In the genomic region with DNA sequence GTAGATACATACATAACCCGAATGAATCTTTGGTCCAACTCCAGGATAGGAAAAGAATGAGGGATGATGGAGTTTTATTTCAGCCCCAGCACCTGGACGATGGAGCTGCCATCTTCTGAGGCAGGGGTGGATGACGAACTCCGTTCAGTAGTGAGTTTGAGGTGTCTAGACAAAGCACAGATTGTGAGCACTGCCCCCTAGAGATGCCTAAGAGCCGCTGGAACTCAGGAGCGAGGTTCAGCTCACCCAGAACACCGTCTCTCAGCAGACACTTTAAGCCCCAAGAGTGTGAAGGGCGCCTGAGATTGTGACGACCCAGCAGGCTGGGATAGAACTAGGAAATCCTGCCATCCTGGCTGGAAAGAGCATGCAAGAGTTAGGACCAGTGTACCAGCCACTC, we compare ENCODE assay signal across 17 mouse cellular contexts. TPM values are rescaled to one million over a fixed set of nuclear protein-coding genes. Genes with fewer than 3 reads are reported as not detected.
DNase-seq lines count a peak whose midpoint lies in the region; ATAC-seq and TF ChIP-seq lines count a peak whose summit lies in the region.
"Had no signal": no experiment of that assay in that cellular context is flagged by ENCODE, and none has a peak within 500 bp of the region (broad histone marks: within the 10 kb centered on the region; RNA-seq: fewer than 3 reads in every experiment).

No protein-coding gene starts in this region.

- H3K27me3 ChIP-seq in intestine, postnatal 0 days (replicated peaks; ENCODE audit: control insufficient read depth, insufficient read depth, low read length): no peaks in the 10 kb centered on the region
- no peaks in the 10 kb centered on the region for H3K27me3 ChIP-seq in intestine, embryonic 15.5 days (replicated peaks)
- H3K27me3 ChIP-seq in midbrain, embryonic 12.5 days: 0 out of 2 replicates have a peak, but pooled peaks cover under 1% of the 10 kb centered on the region
- H3K27me3 ChIP-seq in midbrain, embryonic 11.5 days (ENCODE audit: control insufficient read depth, insufficient read depth, low read length): no peaks in the 10 kb centered on the region
- H3K27me3 ChIP-seq in midbrain, postnatal 0 days (ENCODE audit: insufficient read depth, low read length): no peaks in the 10 kb centered on the region
- H3K27me3 ChIP-seq: stomach, embryonic 15.5 days had no signal

- TF ChIP-seq CTCF in intestine, postnatal 0 days (IDR thresholded peaks at IDR 0.05; ENCODE audit: low read depth): peak; percentile 47
- peak; percentile 50 for TF ChIP-seq CTCF in midbrain, postnatal 0 days (IDR thresholded peaks at IDR 0.05)

- no peak overlapping the region for H3K4me2 ChIP-seq in intestine, postnatal 0 days (replicated peaks; ENCODE audit: low read depth)
- H3K4me2 ChIP-seq in intestine, embryonic 15.5 days (replicated peaks): no peak overlapping the region
- H3K4me2 ChIP-seq in midbrain, embryonic 12.5 days (replicated peaks): no peak overlapping the region
- no peak overlapping the region for H3K4me2 ChIP-seq in midbrain, embryonic 11.5 days
- H3K4me2 ChIP-seq in midbrain, postnatal 0 days (ENCODE audit: low read depth, low read length, poor library complexity, severe bottlenecking): no peak overlapping the region
- H3K4me2 ChIP-seq: heart, embryonic 11.5 days; stomach, embryonic 15.5 days had no signal

- H3K27ac ChIP-seq in intestine, postnatal 0 days (ENCODE audit: low read depth, low read length): no peak overlapping the region
- no peak overlapping the region for H3K27ac ChIP-seq in intestine, embryonic 15.5 days
- 0 out of 2 replicates have a peak overlapping the region, but pooled peaks have one; percentile 2 for H3K27ac ChIP-seq in midbrain, embryonic 12.5 days (replicated peaks)
- H3K27ac ChIP-seq in midbrain, embryonic 11.5 days (ENCODE audit: low read depth, low read length): no peak overlapping the region
- no peak overlapping the region for H3K27ac ChIP-seq in midbrain, postnatal 0 days (ENCODE audit: low read depth, low read length)
- H3K27ac ChIP-seq: stomach, embryonic 15.5 days had no signal

- no peak for ATAC-seq in intestine, postnatal 0 days
- no peak for ATAC-seq in intestine, embryonic 15.5 days
- ATAC-seq in midbrain, embryonic 12.5 days (ENCODE audit: low FRiP score, low read depth): no peak
- ATAC-seq in midbrain, embryonic 11.5 days (ENCODE audit: low FRiP score): no peak
- ATAC-seq in midbrain, postnatal 0 days (ENCODE audit: low FRiP score): no peak

- 50% methylated on average over 9 of the region's 9 CpGs for WGBS in intestine, postnatal 0 days
- WGBS in intestine, embryonic 15.5 days: 49% methylated on average over 9 of the region's 9 CpGs
- WGBS in midbrain, embryonic 12.5 days: 30% methylated on average over 9 of the region's 9 CpGs
- WGBS in midbrain, embryonic 11.5 days: 39% methylated on average over 9 of the region's 9 CpGs
- WGBS in midbrain, postnatal 0 days: 33% methylated on average over 9 of the region's 9 CpGs

- peak; percentile 32 for DNase-seq in cerebellum, adult 9-11 months
- DNase-seq in cerebellum, adult 18-20 months: no peak
- DNase-seq in midbrain, embryonic 11.5 days (ENCODE audit: low spot score, missing footprints): no peak
- DNase-seq in midbrain, postnatal 0 days (ENCODE audit: low spot score): peak; percentile 37
- no peak for DNase-seq in left cerebral cortex, adult 9 months (ENCODE audit: low spot score in 2 of 2)
- DNase-seq: adrenal gland, postnatal 14 days; cerebellum, postnatal 14 days; kidney, postnatal 4 days; right cerebral cortex, postnatal 4 days; thymus, postnatal 4 days had no signal

- no peak overlapping the region for H3K9ac ChIP-seq in intestine, postnatal 0 days (ENCODE audit: low read depth, low read length)
- no peak overlapping the region for H3K9ac ChIP-seq in intestine, embryonic 15.5 days
- H3K9ac ChIP-seq in midbrain, embryonic 12.5 days (replicated peaks): no peak overlapping the region
- H3K9ac ChIP-seq in midbrain, embryonic 11.5 days (ENCODE audit: low read length): no peak overlapping the region
- 0 out of 2 replicates have a peak overlapping the region, but pooled peaks have one; percentile 9 for H3K9ac ChIP-seq in midbrain, postnatal 0 days (replicated peaks; ENCODE audit: low read length, poor library complexity, severe bottlenecking)
- H3K9ac ChIP-seq: stomach, embryonic 15.5 days had no signal

- no peaks in the 10 kb centered on the region for H3K4me1 ChIP-seq in intestine, postnatal 0 days (replicated peaks; ENCODE audit: control insufficient read depth, insufficient read depth, low read length)
- peaks cover 21% of the 10 kb centered on the region for H3K4me1 ChIP-seq in intestine, embryonic 15.5 days (replicated peaks)
- H3K4me1 ChIP-seq in midbrain, embryonic 12.5 days: peaks cover 26% of the 10 kb centered on the region
- H3K4me1 ChIP-seq in midbrain, embryonic 11.5 days (ENCODE audit: control insufficient read depth, insufficient read depth, low read length): peaks cover 11% of the 10 kb centered on the region
- H3K4me1 ChIP-seq in midbrain, postnatal 0 days (ENCODE audit: insufficient read depth, low read length): peaks cover 6% of the 10 kb centered on the region

- H3K36me3 ChIP-seq in intestine, postnatal 0 days (ENCODE audit: control insufficient read depth, insufficient read depth): peaks cover 10% of the 10 kb centered on the region; the same call in 1 of the 2 replicates
- H3K36me3 ChIP-seq in intestine, embryonic 15.5 days: no peaks in the 10 kb centered on the region
- peaks cover 9% of the 10 kb centered on the region; the same call in 1 of the 2 replicates for H3K36me3 ChIP-seq in midbrain, embryonic 12.5 days
- no peaks in the 10 kb centered on the region for H3K36me3 ChIP-seq in midbrain, embryonic 11.5 days (ENCODE audit: control insufficient read depth, insufficient read depth, low read length)
- H3K36me3 ChIP-seq in midbrain, postnatal 0 days (ENCODE audit: insufficient read depth, low read length): peaks cover 6% of the 10 kb centered on the region; the same call in 1 of the 2 replicates
- H3K36me3 ChIP-seq: stomach, embryonic 15.5 days had no signal

- H3K4me3 ChIP-seq in intestine, postnatal 0 days (ENCODE audit: low read depth, low read length): no peak overlapping the region
- H3K4me3 ChIP-seq in intestine, embryonic 15.5 days (replicated peaks): no peak overlapping the region
- H3K4me3 ChIP-seq in midbrain, embryonic 12.5 days: no peak overlapping the region
- no peak overlapping the region for H3K4me3 ChIP-seq in midbrain, embryonic 11.5 days (ENCODE audit: low read depth, low read length)
- H3K4me3 ChIP-seq in midbrain, postnatal 0 days (ENCODE audit: low read depth, low read length): no peak overlapping the region
- H3K4me3 ChIP-seq: stomach, embryonic 15.5 days had no signal

- no peaks in the 10 kb centered on the region for H3K9me3 ChIP-seq in intestine, postnatal 0 days (ENCODE audit: control insufficient read depth)
- H3K9me3 ChIP-seq in intestine, embryonic 15.5 days: no peaks in the 10 kb centered on the region
- H3K9me3 ChIP-seq in midbrain, embryonic 12.5 days: no peaks in the 10 kb centered on the region
- H3K9me3 ChIP-seq in midbrain, embryonic 11.5 days (ENCODE audit: control insufficient read depth, low read length): no peaks in the 10 kb centered on the region
- H3K9me3 ChIP-seq in midbrain, postnatal 0 days (ENCODE audit: low read length): no peaks in the 10 kb centered on the region
- H3K9me3 ChIP-seq: stomach, embryonic 15.5 days had no signal

RNA-seq across cellular contexts. Expression of a gene that starts 5.0 kb away (rescaled TPM):
- 11.4 and 11.9 TPM in 2 replicates for polyA plus RNA-seq in intestine, postnatal 0 days (2015; fragmentation: Nextera tagmentation; extraction: Ambion mirVana)
- polyA plus RNA-seq in intestine, embryonic 15.5 days (2015; fragmentation: Nextera tagmentation; extraction: Ambion mirVana): 24.5 and 24.6 TPM in 2 replicates
- polyA plus RNA-seq in midbrain, embryonic 12.5 days (2016; fragmentation: Nextera tagmentation; extraction: Ambion mirVana): 41.6 and 43.1 TPM in 2 replicates
- polyA plus RNA-seq in midbrain, embryonic 11.5 days (2014; fragmentation: Nextera tagmentation; extraction: Ambion mirVana): 24.1 and 26.5 TPM in 2 replicates
- total RNA-seq in midbrain, postnatal 0 days (2014; rRNA removed): 115 and 133 TPM in 2 replicates
- polyA plus RNA-seq in midbrain, postnatal 0 days (2015; fragmentation: Nextera tagmentation; extraction: Ambion mirVana): 25.6 and 26.1 TPM in 2 replicates

RNA-seq across cellular contexts. Expression of a gene that starts 7.8 kb away (rescaled TPM):
- 1.1 and 1.2 TPM in 2 replicates for polyA plus RNA-seq in intestine, postnatal 0 days (2015; fragmentation: Nextera tagmentation; extraction: Ambion mirVana)
- polyA plus RNA-seq in intestine, embryonic 15.5 days (2015; fragmentation: Nextera tagmentation; extraction: Ambion mirVana): 2.5 and 2.9 TPM in 2 replicates
- 5.3 and 6.1 TPM in 2 replicates for polyA plus RNA-seq in midbrain, embryonic 12.5 days (2016; fragmentation: Nextera tagmentation; extraction: Ambion mirVana)
- polyA plus RNA-seq in midbrain, embryonic 11.5 days (2014; fragmentation: Nextera tagmentation; extraction: Ambion mirVana): 3.7 and 4.0 TPM in 2 replicates
- total RNA-seq in midbrain, postnatal 0 days (2014; rRNA removed): 16.0 and 21.2 TPM in 2 replicates
- polyA plus RNA-seq in midbrain, postnatal 0 days (2015; fragmentation: Nextera tagmentation; extraction: Ambion mirVana): 4.7 and 5.0 TPM in 2 replicates

RNA-seq across cellular contexts. Expression of a gene that starts 11.6 kb away (rescaled TPM):
- polyA plus RNA-seq in intestine, postnatal 0 days (2015; fragmentation: Nextera tagmentation; extraction: Ambion mirVana): not detected in 2 replicates
- polyA plus RNA-seq in intestine, embryonic 15.5 days (2015; fragmentation: Nextera tagmentation; extraction: Ambion mirVana): not detected in 2 replicates
- polyA plus RNA-seq in midbrain, embryonic 12.5 days (2016; fragmentation: Nextera tagmentation; extraction: Ambion mirVana): 0.20 and 0.33 TPM in 2 replicates
- polyA plus RNA-seq in midbrain, embryonic 11.5 days (2014; fragmentation: Nextera tagmentation; extraction: Ambion mirVana): 0.10 TPM in 2 replicates
- 1.7 and 3.7 TPM in 2 replicates for total RNA-seq in midbrain, postnatal 0 days (2014; rRNA removed)
- polyA plus RNA-seq in midbrain, postnatal 0 days (2015; fragmentation: Nextera tagmentation; extraction: Ambion mirVana): 0.59 and 1.3 TPM in 2 replicates
- total RNA-seq: adrenal gland, postnatal 14 days had no signal
- polyA plus RNA-seq: heart, embryonic 11.5 days; liver, embryonic 16.5 days; stomach, embryonic 15.5 days had no signal

RNA-seq across cellular contexts. Expression of a gene that starts 24.5 kb away (rescaled TPM):
- polyA plus RNA-seq in intestine, postnatal 0 days (2015; fragmentation: Nextera tagmentation; extraction: Ambion mirVana): 11.8 and 12.4 TPM in 2 replicates
- polyA plus RNA-seq in intestine, embryonic 15.5 days (2015; fragmentation: Nextera tagmentation; extraction: Ambion mirVana): 26.6 and 28.3 TPM in 2 replicates
- polyA plus RNA-seq in midbrain, embryonic 12.5 days (2016; fragmentation: Nextera tagmentation; extraction: Ambion mirVana): 0.09 and 0.10 TPM in 2 replicates
- polyA plus RNA-seq in midbrain, embryonic 11.5 days (2014; fragmentation: Nextera tagmentation; extraction: Ambion mirVana): not detected in 2 replicates
- not detected in 2 replicates for total RNA-seq in midbrain, postnatal 0 days (2014; rRNA removed)
- polyA plus RNA-seq in midbrain, postnatal 0 days (2015; fragmentation: Nextera tagmentation; extraction: Ambion mirVana): not detected in 2 replicates
- total RNA-seq: left cerebral cortex, postnatal 10 days had no signal

RNA-seq across cellular contexts. Expression of a gene that starts 25.3 kb away (rescaled TPM):
- 8.9 and 9.1 TPM in 2 replicates for polyA plus RNA-seq in intestine, postnatal 0 days (2015; fragmentation: Nextera tagmentation; extraction: Ambion mirVana)
- 29.6 and 30.3 TPM in 2 replicates for polyA plus RNA-seq in intestine, embryonic 15.5 days (2015; fragmentation: Nextera tagmentation; extraction: Ambion mirVana)
- polyA plus RNA-seq in midbrain, embryonic 12.5 days (2016; fragmentation: Nextera tagmentation; extraction: Ambion mirVana): 51.5 and 53.5 TPM in 2 replicates
- 30.9 and 33.3 TPM in 2 replicates for polyA plus RNA-seq in midbrain, embryonic 11.5 days (2014; fragmentation: Nextera tagmentation; extraction: Ambion mirVana)
- total RNA-seq in midbrain, postnatal 0 days (2014; rRNA removed): 73.5 and 74.2 TPM in 2 replicates
- polyA plus RNA-seq in midbrain, postnatal 0 days (2015; fragmentation: Nextera tagmentation; extraction: Ambion mirVana): 19.5 and 19.7 TPM in 2 replicates

Comparison
In these comparisons a context has a peak if more than half of its experiments do, and no peak if none do; other contexts are left out.
1. DNase-seq: peak in cerebellum, adult 9-11 months (single experiment) and midbrain, postnatal 0 days (single experiment); none in cerebellum, adult 18-20 months (0 of 2), midbrain, embryonic 11.5 days (single experiment) and left cerebral cortex, adult 9 months (0 of 2).